Mouse (Mus musculus) testis, adult 2 months (tissue): Measurements from ENCODE around the gene Setd4.

Experiments used
- CTCF ChIP-seq: fragments of 200-500 bp; IDR thresholded peaks from 2 replicates; pipeline ENCODE4 v1.5.1; 2012; ENCODE audit warnings: low read depth, mild to moderate bottlenecking, inconsistent platforms, low read length, moderate library complexity; ENCODE audit not compliant: control insufficient read depth, insufficient read depth, insufficient replicate concordance
- POLR2A ChIP-seq: fragments of 200-500 bp; IDR thresholded peaks from 2 replicates; pipeline ENCODE4 v1.6.1; 2012; ENCODE audit warnings: low read depth, mild to moderate bottlenecking, inconsistent platforms, low read length, moderate library complexity; ENCODE audit not compliant: control insufficient read depth

DNA sequence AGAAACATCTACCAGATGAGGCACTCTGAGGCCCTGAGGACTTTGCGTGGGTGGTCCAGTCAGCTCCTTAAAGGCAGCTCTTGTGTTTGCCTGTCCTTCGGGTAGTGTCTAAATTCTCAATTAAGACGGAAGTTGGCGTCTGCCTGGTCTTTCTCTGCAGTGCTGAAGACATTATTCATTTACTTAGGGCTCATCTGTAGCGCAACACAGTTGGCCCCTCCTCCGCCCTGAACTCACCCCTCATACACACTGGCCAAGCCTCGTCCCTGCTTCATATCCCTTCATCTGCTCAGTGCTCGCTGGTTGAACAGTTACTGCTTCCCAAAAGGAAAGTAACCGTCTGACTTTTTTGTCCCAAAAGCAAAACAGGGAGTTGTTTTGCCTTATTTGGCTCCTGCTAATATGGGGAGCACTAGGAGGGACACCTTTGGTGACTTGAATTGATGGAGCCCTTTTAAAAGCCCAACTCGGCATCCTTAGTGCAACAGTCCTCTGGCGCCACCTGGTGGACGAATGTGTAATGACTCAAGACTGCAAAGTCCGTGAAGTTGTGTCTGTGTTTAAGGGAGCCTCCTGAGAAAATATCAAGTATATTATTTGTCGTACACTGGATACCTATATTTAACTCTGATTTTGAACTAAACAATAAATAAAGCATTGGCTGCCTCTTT lies 27.3 kb downstream of the Setd4 start:
- TF ChIP-seq POLR2A = no peak
- peak; percentile 86 for TF ChIP-seq CTCF
